Mouse (Mus musculus): ENCODE measurements around the gene Rnf114. TPM values are rescaled to one million over a fixed set of nuclear protein-coding genes. Genes with fewer than 3 reads are reported as not detected.

The Rnf114 gene
- polyA plus RNA-seq, 2 experiments from 2014 or later: 168 to 181 TPM

- no peak for ATAC-seq
Measured at GRCm38 (mm10) chr2:167541324-167541723, 48.9 kb downstream of the Rnf114 start.

- no peak for ATAC-seq
Measured at GRCm38 (mm10) chr2:167541761-167542160, 49.3 kb downstream of the Rnf114 start.

- no peak for ATAC-seq
Measured at GRCm38 (mm10) chr2:167542361-167542760, 49.9 kb downstream of the Rnf114 start.

GRCm38 (mm10) chr2:167543121-167544003, 50.9 kb downstream of the Rnf114 start:
- no peak for ATAC-seq

DNA sequence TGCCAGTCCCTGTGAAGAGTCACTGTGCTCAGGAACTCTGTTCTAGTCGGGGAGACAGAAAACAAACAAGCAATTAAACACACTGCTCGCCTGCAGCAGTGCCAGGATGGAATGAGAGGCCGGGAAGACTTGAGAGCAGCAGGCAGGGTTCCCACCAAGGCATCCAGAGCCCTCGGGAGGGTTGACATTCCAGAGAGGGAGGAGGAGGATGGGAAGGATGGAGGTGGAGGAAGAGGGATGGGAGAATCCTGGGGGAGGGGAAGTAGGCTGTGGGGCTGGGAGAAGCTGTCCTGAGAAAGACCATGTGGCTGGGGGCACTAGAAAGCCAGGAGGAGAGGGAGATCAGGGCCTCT, 51.5 kb downstream of the Rnf114 start:
- ATAC-seq: no peak

DNA sequence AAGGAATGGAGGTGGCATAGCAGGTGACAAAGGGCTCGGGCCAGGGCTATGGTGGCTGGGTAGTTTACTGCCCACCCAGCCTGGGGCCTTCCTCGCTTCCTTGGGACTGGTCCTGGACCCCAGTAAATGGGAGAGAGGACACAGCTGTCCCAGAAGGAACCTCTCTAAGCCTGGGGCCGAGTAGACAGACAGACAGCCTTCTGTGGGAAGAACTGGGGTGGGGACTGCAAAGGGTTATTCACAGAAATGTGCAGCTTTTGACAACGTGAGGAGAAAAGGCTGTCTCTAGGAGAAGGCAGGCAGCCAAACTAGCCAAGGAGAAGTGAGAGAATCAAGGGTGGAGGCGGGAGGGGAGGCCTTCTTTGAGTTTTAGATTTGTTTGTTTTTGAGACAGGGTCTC, 52.0 kb downstream of the Rnf114 start:
- ATAC-seq: no peak

DNA sequence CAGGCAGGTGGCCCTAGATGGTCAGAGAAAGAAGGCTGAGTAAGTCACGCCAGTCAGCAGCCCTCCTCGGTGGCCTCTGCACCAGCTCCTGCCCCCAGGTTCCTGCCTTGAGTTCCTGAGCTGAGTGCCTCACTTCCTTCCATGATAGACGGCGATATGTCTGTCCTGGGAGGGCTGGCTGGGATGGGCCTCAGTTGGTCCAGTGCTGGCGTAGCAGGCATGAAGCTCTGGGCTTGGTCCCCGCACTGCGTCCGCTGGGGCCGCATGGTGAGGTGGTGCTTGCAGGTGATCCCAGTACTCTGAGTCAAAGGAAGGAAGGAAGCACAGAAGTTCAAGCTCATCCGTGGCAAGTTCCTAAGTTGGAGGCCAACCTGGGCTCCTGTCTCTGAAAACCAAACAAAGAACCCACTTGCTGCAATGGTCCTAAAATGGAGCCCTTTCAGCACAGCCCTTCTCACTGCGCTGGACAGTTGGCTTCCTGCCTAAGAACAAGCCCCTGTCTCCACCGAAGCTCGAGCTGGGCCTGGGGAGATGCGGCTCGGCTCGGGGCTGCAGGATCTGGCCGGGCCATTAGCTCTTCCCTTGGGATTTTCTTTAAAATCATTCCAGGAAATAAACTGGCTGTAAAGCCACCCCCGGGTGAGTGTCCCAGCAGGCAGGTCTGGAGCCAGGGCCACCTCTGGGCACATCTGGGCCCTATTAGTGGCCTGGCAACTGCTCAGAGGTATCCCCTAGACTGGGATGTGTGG, 54.2 kb downstream of the Rnf114 start:
- ATAC-seq: no peak

GRCm38 (mm10) chr2:167547444-167547843, 55.0 kb downstream of the Rnf114 start:
- ATAC-seq: no peak

GRCm38 (mm10) chr2:167548961-167549360, 56.5 kb downstream of the Rnf114 start:
- no peak for ATAC-seq

- ATAC-seq: no peak
Measured at GRCm38 (mm10) chr2:167550341-167550854, 58.0 kb downstream of the Rnf114 start.

DNA sequence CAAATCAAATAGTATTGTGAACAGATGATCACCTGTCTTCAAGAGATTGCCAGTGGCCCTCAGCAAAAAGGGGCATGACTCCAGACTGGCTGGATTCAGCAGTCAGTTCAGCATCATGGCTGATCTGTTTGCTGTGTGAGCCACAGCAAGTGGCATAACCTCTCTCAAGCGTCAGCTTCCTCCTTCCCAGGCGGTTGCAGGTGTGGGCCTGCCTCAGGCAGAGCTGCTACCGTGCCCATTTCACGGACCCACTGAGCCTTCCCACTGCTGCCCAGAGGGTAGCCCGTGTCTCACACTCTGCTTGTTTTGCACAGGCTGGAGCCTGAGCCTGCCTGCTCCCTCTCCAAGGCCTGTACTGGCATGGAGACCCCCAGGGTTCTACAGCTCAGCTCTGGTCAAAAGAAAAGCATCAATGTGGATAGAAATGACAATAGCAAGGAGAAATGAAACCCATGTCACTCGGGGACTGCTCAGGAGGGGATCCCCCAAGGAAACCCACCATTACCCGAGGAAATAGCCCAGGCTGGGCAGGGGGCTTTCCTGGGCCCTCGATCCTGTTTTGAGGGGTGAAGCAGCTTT, 59.0 kb downstream of the Rnf114 start:
- ATAC-seq: no peak

- ATAC-seq: no peak
Measured at GRCm38 (mm10) chr2:167552292-167552691, 59.8 kb downstream of the Rnf114 start.

DNA sequence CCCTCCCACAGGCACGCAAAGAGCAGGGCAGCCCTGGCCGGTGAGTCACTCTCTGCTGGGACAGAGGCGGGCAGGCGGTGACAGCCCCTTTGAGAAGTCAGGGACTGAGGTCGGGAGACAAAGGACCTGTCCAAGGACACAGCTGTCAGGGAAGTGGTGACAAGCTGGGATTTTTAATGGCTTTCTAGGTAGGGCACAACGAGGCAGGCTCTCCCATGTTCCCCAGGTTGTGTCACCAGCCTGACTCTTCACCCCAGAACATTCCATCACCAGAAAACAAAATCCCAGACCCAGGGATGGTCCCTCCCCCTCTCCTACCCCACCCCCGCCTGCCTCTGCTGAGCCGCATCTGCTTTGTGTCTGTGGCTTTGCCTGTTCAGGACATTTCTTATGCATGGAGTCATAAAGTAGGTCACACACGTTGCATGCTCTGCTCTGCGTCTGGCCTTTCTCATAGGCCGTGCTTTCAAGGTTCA, 60.5 kb downstream of the Rnf114 start:
- ATAC-seq: no peak

DNA sequence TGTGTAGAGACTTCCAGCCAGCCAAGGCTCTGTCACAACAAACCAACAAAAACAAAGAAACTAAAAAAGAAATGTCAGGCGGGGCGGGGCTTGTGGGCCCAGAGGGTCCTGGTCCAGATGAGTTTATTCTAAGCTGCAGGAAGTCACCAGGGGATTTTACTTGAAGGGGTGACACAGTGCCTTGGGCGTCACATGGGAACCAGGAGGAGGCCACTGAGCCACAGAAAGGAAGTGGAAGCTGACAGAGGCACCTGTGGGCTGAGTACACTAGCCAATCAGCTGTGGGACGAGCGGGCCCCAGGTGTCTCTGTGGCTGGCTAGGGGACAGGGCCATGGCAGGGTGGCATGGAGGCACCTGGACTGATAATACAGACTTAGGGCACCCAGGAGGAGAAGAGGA, 63.3 kb downstream of the Rnf114 start:
- ATAC-seq: no peak

- ATAC-seq: no peak
Measured at GRCm38 (mm10) chr2:167559413-167559812, 67.0 kb downstream of the Rnf114 start.

DNA sequence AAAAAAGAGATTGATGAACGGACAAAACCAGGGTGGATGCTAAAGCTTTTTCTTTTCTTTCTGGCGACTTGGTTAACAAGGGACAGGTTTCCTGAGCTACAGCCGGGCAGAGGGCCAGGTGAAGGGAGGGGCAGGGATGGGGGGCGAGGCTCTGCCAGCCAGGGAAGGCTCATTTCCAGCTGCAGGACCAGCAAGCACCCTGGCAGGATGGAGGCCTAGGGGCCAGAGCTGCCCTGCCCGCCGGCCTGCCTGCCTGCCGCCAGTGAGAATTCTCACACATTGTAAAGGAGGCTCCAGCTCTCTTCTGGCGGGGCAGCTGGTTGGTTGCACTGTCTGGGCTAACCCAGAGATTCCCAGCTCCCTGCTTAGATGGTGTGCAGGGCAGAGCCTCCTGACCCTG, 69.7 kb downstream of the Rnf114 start:
- ATAC-seq: no peak

DNA sequence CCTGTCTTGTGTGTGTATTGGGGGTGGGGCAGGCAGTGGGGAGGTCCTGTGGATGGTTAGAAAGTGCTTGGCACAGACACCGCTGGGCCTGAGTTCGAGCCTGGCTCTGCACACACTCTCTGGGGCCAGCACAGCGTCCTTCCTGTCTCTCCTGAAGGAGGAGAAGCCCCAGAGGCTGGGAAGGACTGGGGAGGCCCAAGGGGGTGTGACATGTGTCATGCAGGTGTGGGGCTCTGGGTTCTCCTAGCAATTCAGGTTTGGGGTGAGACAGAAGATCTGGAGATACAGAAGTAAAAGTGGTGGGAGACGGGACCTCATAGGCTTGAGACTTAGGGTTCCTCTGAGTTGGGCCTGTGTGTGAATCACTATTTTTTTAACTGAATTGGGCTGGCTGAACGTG, 70.6 kb downstream of the Rnf114 start:
- no peak for ATAC-seq

DNA sequence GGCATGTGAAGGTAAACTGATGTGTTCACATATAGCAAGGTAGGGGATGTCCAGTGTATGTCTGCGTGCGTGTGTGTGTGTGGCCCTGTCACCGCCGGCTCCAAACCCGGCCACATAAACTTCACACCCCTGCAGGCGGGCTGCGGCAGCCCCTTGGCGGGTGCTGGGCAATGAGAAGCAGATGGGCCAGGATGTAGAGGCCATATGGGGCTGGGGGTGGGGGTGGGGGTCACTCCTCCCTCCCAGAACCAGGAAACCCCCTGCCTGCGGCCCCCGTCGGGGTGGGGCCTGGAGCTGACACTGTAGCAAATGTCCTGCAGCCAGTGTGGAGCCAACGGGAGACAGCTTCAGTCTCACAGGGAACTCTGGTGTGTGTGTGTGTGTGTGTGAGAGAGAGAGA, 71.3 kb downstream of the Rnf114 start:
- no peak for ATAC-seq

DNA sequence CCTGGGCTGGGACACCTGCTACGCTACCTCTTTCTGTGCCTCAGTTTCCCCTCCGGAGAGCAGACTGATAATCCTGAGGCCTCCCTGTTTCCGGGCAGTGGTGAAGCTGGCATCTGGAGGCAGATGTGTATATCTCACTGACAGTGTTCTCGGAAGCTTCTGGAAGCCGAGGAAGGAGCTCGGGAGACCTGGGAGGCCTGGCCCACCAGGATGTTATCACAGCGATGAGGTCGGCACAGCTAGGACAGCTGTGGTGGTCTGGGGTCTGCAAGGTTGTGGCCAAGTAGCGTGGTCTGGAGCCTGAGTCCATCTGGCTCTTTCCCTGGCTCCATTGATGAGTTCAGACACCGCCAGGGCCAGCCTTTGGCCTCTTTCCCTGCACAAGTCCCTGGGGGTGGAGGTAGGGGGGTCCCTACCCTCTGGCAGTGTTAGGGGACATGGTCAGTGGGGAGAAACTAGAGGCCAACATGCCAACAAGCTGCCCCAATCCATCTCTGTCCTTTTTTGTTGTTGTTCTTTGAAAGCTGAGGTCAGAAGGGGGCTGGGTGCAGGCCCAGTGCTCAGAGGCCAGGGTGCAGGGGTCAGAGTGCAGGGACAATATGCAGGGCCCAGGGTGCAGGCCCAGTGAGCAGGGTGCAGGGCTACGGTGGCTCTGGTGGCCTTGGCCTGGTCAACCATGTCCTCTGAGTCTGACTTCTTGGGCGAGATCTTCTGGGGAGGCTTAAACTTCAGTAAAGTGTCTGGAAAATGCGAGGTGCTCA, 72.3 kb downstream of the Rnf114 start:
- no peak for ATAC-seq

DNA sequence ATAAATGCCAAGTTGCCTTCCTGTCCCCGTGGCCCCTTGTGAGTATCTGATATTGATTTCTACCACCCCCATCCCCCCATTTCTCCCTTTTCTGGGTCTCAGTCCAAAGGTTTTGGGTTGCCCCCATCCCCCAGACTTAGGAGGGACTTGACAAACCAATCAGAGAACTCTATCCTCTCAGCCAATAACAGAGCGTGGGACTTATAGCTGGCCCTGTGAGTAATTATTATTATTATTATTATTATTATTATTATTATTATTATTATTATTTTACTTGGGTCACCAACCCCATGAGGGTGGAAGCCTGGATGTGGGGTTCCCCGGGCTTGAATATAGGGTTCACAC, 72.8 kb downstream of the Rnf114 start:
- no peak for ATAC-seq

DNA sequence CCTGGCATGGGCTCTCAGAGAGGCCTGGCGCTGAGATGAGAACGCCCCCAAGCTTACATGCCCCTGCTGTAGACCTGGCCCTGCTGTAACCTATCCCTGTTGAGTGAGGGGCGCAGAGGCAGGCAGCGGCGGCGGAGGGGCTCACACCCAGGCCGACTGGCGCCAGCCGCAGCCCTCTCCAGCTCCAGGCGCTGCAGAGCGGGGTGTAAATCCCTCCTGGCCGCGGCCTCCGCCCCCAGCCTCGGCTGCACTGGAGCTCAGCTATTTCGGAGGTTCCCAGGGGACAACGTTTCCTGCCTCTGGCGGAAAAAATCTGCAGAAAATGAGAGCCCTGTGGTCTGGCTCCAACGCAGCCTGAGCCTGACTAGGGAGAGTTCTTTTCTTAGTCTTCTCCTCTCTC, 73.2 kb downstream of the Rnf114 start:
- ATAC-seq: no peak

Data from activated CD4-positive, CD25-positive, alpha-beta regulatory T cell, adult 4 months (primary cell).